Mouse (Mus musculus) E14TG2a.4 (cell line): ENCODE measurements around the gene Trpv6.

Experiments
- CTCF ChIP-seq: conservative IDR thresholded peaks from 2 replicates; pipeline ENCODE4 v1.5.1; 2014; ENCODE audit warnings: low read length
- NANOG ChIP-seq: IDR thresholded peaks from 2 replicates; pipeline ENCODE4 v1.6.1; 2014; ENCODE audit warnings: borderline replicate concordance, low read length, mixed read lengths
- POU5F1 ChIP-seq: IDR thresholded peaks from 2 replicates; pipeline ENCODE4 v1.6.1; 2014; ENCODE audit warnings: low read length, borderline replicate concordance

- TF ChIP-seq CTCF (no peak), NANOG (no peak), POU5F1 (no peak)
Observed at GRCm38 (mm10) chr6:41605794-41606104, 30.5 kb downstream of the Trpv6 start.
